Mouse (Mus musculus): Measurements from ENCODE around the gene Troap. TPM values are rescaled to one million over a fixed set of nuclear protein-coding genes. Genes with fewer than 3 reads are reported as not detected.

The Troap gene
- total and polyA plus RNA-seq, 2 experiments from 2014 or later, result 4.5 to 10.5 TPM

DNA sequence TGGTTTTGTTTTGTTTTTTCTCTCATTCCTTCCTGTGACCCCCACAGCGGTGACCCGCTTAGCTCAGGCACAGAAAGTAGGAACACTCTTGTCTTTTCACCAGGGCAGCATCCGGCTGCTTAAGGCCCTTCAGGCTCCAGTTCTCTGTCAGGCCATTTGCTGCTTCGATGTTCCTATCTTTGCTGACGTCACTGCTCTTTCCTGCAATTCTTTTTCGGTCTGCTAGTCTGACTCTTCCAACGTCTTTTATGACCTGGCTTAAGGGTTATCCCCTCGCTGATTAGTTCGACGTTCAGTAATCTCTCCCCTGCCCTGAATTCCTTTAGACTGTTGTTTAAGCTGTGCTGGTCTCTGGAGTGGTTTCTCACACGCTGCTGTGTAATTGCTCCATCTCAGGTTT lies 42.2 kb downstream of the Troap start:
- Histone ChIP-seq H3K4me3 (ENCODE audit: low read length) (no peak overlapping the region), H3K36me3 (ENCODE audit: insufficient read depth, low read length) (no peaks in the 10 kb centered on the region), H3K4me1 (ENCODE audit: insufficient read depth, low read length) (no peaks in the 10 kb centered on the region), H3K27ac (no peak overlapping the region), H3K4me2 (ENCODE audit: low read depth, low read length) (no peak overlapping the region), H3K27me3 (ENCODE audit: insufficient read depth, low read length) (no peaks in the 10 kb centered on the region), H3K9ac (replicated peaks; ENCODE audit: low read length) (no peak overlapping the region), H3K9me3 (ENCODE audit: low read length) (no peaks in the 10 kb centered on the region)
- DNase-seq (ENCODE audit: low spot score) (no peak), ATAC-seq (no peak)
- TF ChIP-seq CTCF (IDR thresholded peaks at IDR 0.05; ENCODE audit: low read depth), result no peak
- WGBS, result 69% methylated on average over 11 of the region's 11 CpGs

DNA sequence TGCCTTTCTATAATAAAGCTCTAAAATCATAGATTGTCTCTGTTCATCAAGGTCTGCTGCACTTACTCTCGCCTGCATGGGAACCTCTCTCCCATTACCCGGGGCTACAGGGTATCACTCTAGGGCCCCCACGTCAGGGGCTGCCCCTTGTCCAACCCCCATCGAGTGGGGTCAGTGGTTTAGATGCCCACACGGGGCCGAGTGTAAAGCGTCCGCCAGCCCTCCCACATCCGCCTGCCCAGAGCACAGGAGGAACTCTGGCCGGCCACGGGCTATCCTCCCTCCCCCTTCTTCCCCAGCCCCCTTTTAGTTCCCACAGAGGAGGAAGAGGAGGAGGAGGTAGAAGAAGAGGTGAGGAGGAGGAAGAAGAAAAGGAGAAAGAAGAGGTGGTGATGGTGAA lies 46.4 kb downstream of the Troap start:
- no peak for ATAC-seq

DNA sequence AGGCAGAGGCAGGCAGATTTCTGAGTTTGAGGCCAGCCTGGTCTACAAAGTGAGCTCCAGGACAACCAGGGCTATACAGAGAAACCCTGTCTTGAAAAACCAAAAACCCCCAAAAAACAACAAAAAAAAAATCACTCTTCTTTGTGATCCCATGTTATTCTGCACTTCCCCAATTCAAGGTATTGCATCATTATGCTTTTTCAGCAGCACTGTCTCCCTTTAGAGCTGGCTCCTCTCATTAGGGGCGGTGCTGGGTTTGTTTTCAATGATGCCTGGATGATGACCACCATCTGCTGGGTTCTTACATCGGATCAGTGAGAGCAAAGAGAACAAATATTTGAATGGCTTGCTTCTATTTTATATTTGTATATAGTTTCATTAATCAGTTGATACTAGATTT lies 48.3 kb downstream of the Troap start:
- Histone ChIP-seq H3K9me3 (ENCODE audit: low read length) (no peaks in the 10 kb centered on the region), H3K36me3 (ENCODE audit: insufficient read depth, low read length) (no peaks in the 10 kb centered on the region), H3K4me3 (ENCODE audit: low read length) (no peak overlapping the region), H3K9ac (replicated peaks; ENCODE audit: low read length) (no peak overlapping the region), H3K27me3 (ENCODE audit: insufficient read depth, low read length) (no peaks in the 10 kb centered on the region), H3K4me2 (ENCODE audit: low read depth, low read length) (no peak overlapping the region), H3K27ac (no peak overlapping the region), H3K4me1 (ENCODE audit: insufficient read depth, low read length) (no peaks in the 10 kb centered on the region)
- no peak for TF ChIP-seq CTCF (IDR thresholded peaks at IDR 0.05; ENCODE audit: low read depth)
- no peak for ATAC-seq
- DNase-seq (ENCODE audit: low spot score), result no peak
- 78% methylated on average over 2 of the region's 2 CpGs for WGBS

More for the DNA sequence above, 46.4 kb downstream of the Troap start:
- Histone ChIP-seq H3K27ac (no peak overlapping the region), H3K9me3 (ENCODE audit: low read length) (no peaks in the 10 kb centered on the region), H3K4me3 (ENCODE audit: low read length) (no peak overlapping the region), H3K4me1 (ENCODE audit: insufficient read depth, low read length) (no peaks in the 10 kb centered on the region), H3K27me3 (ENCODE audit: insufficient read depth, low read length) (no peaks in the 10 kb centered on the region), H3K4me2 (ENCODE audit: low read depth, low read length) (no peak overlapping the region), H3K9ac (replicated peaks; ENCODE audit: low read length) (no peak overlapping the region), H3K36me3 (ENCODE audit: insufficient read depth, low read length) (no peaks in the 10 kb centered on the region)
- 15% methylated on average over 11 of the region's 11 CpGs for WGBS
- no peak for DNase-seq (ENCODE audit: low spot score)
- no peak for TF ChIP-seq CTCF (IDR thresholded peaks at IDR 0.05; ENCODE audit: low read depth)

DNA sequence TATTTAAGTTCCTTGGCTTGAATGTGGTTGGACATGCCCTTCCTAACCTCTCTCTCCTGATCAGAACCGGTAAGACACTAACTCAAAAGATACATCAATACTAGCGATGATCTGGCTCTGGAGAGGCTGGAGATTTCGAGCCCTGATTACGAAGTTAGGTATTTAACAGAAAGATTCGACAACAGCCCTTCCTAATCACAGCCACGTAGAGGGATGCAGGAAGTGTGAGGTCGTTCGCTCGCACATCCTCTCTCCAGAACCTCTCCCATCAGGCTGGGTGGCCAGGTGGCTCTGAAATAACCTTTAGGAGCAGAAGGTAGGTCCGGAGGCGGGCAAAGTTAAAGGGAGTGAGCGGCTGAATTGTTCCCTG lies 51.3 kb downstream of the Troap start, which contains the start of gene Spats2:
Spats2 (plus strand) TSS at position 206 of the 370 bp plus-strand sequence.
- ATAC-seq (no peak), DNase-seq (ENCODE audit: low spot score) (no peak)
- Histone ChIP-seq H3K27ac (peak within 1 kb of the TSS; percentile 91), H3K4me1 (ENCODE audit: insufficient read depth, low read length) (no peaks in the 10 kb centered on the region), H3K9ac (replicated peaks; ENCODE audit: low read length) (peak within 1 kb of the TSS; percentile 88), H3K4me2 (ENCODE audit: low read depth, low read length) (peak within 1 kb of the TSS; percentile 63), H3K27me3 (ENCODE audit: insufficient read depth, low read length) (no peaks in the 10 kb centered on the region), H3K9me3 (ENCODE audit: low read length) (no peaks in the 10 kb centered on the region), H3K36me3 (ENCODE audit: insufficient read depth, low read length) (no peaks in the 10 kb centered on the region), H3K4me3 (ENCODE audit: low read length) (peak within 1 kb of the TSS; percentile 80)
- TF ChIP-seq CTCF (IDR thresholded peaks at IDR 0.05; ENCODE audit: low read depth), result no peak
- WGBS, result 2% methylated on average over 12 of the region's 12 CpGs

DNA sequence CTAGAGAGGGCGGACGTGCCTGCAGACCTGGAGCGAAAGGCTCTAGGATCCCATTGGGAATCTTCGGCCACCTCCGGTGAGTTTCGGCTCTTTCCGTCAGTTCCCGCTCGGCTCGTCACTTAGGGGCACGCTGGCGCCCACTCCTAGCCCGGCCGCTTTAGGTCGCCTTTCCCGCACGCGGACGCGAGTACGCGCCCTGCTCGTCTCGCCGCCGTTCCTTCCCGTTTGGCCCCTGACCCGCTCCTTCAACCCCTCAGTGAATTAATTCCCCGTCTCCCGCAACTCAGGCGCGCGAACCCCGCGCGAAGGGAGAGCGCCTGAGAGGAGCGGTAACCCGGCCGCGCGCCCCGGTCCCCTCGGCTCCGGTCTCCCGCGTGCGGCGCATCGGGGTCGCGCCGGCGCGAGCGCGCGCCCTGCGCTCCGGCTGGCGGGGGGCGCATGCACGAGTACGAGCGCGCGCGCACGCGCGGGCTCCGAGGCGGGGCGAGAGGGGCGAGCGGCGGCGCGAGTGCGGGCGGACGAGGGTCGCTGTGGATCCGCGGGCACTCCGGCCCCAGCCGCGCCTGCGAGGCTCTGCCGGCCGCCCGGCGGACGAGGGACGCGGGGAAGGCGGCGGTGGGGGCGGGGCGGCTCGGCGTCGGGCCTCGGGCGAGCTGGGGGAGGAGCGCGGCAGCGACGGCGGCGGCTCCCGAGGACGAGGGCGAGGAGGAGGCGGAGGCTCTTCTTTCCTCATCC lies 51.9 kb downstream of the Troap start:
- peak; percentile 92 for ATAC-seq
- DNase-seq (ENCODE audit: low spot score), result peak; percentile 94
- Histone ChIP-seq H3K4me2 (ENCODE audit: low read depth, low read length) (peak overlapping the region; percentile 63), H3K27me3 (ENCODE audit: insufficient read depth, low read length) (no peaks in the 10 kb centered on the region), H3K9ac (replicated peaks; ENCODE audit: low read length) (peak overlapping the region; percentile 88), H3K27ac (peak overlapping the region; percentile 91), H3K36me3 (ENCODE audit: insufficient read depth, low read length) (no peaks in the 10 kb centered on the region), H3K4me3 (ENCODE audit: low read length) (peak overlapping the region; percentile 80), H3K9me3 (ENCODE audit: low read length) (no peaks in the 10 kb centered on the region), H3K4me1 (ENCODE audit: insufficient read depth, low read length) (no peaks in the 10 kb centered on the region)
- TF ChIP-seq CTCF (IDR thresholded peaks at IDR 0.05; ENCODE audit: low read depth), result no peak; the same call in 1 of the 2 replicates
- WGBS, result 2% methylated on average over 97 of the region's 115 CpGs

DNA sequence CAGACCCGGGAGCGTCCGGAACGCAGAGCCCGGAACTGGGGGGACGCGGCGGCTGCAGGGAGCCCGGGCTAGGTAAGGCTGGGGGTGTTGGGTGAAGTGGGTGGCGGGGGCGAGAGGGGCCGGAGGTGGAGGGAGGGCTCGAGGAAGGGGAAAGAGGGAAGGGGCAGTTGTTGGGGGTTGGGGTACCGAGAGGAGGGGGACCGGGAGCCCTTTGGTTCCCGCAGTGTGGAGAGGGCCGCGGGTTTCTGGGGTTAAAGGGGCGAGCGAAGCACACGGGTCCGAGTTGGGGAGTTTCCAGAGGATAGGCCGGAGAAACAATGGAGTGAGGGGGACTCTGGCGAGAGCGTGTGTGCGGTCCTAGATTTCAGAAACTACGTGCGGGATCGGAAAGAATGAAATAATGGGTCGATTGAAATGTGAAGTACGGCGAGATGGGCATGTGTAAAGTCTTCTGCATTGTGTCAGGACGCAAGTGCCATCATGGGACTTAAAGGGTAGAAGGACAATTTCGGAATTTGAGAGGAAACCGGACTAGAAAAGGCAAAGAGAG lies 52.5 kb downstream of the Troap start:
- Histone ChIP-seq H3K4me1 (ENCODE audit: insufficient read depth, low read length) (no peaks in the 10 kb centered on the region), H3K27me3 (ENCODE audit: insufficient read depth, low read length) (no peaks in the 10 kb centered on the region), H3K4me2 (ENCODE audit: low read depth, low read length) (peak overlapping the region; percentile 63), H3K9me3 (ENCODE audit: low read length) (no peaks in the 10 kb centered on the region), H3K36me3 (ENCODE audit: insufficient read depth, low read length) (no peaks in the 10 kb centered on the region), H3K9ac (replicated peaks; ENCODE audit: low read length) (peak overlapping the region; percentile 88), H3K27ac (peak overlapping the region; percentile 91), H3K4me3 (ENCODE audit: low read length) (peak overlapping the region; percentile 80)
- 1% methylated on average over 34 of the region's 35 CpGs for WGBS
- peak; percentile 42 for DNase-seq (ENCODE audit: low spot score)
- no peak for ATAC-seq
- no peak for TF ChIP-seq CTCF (IDR thresholded peaks at IDR 0.05; ENCODE audit: low read depth)

Data from hindbrain, postnatal 0 days (tissue).